Mouse (Mus musculus) layer of hippocampus, postnatal 25 days (tissue): Measurements from ENCODE around the gene Sncb. TPM values are rescaled to one million over a fixed set of nuclear protein-coding genes. Genes with fewer than 3 reads are reported as not detected.

Experiments used
- DNase-seq, 2 experiments: peaks; one replicate each; pipeline ENCODE4 v3.0.0; 2022; ENCODE audit warnings: mixed read lengths in 2 of 2, low spot score in 1 of 2; ENCODE audit errors: extremely low spot score in 1 of 2
- total RNA-seq, 2 experiments: library from RNA; stranded (reverse); gene quantifications; 2 replicates each; pipeline ENCODE4 v1.2.3; 2021

The Sncb gene
- total RNA-seq, 2 experiments from 2014 or later, result 652 to 677 TPM

DNA sequence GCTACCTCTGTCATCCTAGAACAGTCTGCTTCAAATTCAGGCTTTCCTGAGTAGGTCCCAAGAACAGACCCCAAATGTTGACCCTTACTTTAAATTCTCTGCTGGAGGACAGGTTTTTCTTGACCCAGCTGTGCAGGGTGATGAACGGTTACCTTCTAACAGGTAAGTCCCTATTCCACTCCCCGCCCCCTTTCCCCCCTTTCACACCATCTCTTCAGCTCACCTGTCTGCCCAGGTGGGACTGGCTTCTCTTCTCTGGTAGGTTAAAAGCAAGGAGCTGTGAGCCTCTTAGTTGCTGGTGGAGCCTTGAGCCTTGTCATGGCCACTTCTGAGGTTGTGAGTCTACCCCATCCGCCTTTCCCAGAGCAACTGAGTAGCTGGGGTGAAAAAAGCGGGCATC, 17.3 kb upstream of the Sncb start, which contains the start of gene Eif4e1b:
TSS of gene Eif4e1b (plus strand) at position 301 of the 400 bp plus-strand sequence.
- no peak for DNase-seq

DNA sequence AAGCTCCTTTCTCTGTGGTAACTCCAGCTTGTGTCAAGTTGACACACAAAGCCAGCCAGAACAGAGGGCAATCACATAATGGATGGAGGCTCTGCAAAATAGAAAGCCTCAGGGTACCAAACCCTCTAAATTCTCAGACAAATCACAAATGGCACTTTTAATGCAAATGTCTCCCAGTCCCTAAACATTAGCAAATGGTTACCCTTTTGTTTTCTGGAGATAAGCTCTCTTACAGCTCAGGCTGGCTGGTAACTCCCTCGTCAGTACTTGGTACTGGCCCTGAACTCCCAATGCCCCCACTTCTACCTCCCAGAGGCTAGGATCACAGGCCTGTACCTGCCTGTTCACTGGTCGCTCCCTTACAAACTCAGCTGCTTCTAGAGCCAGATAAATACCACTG, 16.8 kb upstream of the Sncb start:
- DNase-seq, result no peak

DNA sequence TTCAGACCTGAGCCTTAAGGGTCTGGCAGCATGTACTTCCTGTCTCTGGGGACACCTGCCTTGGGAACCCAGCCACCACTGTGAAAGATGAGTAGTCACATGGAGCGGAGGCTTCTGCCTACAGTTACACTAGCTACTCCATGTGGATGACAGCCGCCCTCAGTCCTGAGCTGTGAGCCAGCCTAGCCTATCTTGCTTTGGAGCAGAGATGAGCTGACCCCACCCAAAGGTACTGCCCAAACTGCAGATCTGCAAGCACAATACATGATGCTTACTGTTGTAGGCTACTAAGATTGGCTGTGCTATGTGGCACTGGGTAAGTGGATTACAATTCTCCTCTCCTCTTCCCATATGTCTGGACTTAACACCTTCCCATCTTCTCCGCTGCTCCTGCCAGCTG, 14.7 kb upstream of the Sncb start:
- DNase-seq, result no peak

DNA sequence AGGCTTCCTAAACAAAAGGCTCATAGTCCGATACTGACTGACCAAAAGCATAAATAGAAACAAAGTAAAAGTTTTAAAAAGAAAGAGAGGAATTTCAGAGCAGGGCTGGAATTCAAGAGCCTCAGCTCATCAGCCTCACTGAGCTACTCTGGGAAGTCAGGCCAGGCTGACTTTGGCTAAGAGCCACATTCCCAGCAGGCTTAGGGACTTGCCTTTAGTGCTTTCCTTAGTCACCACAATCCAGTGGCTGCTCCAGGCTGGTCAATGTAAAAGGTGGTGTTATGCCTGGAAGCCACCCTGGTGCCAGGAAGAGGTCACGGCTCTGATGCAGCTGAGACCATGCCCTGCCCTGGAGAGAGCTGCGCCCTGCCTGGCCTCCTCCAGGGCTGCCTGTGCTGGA, 14.2 kb upstream of the Sncb start:
- peak in 1 of 2 experiments; percentile 52 for DNase-seq

DNA sequence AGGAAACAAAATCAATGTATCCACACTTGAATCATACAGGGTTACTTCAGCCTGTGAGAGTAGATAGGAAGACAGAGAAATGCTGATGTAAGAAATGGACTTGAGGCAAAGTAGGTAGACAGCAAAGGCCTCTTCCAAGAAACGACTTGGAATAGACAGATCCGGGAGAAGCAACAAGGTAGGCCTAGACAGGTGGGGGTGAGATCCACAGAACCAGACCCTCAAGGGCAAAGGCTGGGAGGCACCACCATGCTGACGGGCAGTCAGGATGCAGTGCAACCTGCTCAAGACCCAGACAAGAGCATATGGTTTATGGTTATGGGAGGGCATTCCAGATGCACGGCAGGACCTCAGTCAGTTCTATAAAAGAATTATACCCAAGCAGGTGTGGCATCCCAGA, 617 bp upstream of the Sncb start:
- no peak for DNase-seq

DNA sequence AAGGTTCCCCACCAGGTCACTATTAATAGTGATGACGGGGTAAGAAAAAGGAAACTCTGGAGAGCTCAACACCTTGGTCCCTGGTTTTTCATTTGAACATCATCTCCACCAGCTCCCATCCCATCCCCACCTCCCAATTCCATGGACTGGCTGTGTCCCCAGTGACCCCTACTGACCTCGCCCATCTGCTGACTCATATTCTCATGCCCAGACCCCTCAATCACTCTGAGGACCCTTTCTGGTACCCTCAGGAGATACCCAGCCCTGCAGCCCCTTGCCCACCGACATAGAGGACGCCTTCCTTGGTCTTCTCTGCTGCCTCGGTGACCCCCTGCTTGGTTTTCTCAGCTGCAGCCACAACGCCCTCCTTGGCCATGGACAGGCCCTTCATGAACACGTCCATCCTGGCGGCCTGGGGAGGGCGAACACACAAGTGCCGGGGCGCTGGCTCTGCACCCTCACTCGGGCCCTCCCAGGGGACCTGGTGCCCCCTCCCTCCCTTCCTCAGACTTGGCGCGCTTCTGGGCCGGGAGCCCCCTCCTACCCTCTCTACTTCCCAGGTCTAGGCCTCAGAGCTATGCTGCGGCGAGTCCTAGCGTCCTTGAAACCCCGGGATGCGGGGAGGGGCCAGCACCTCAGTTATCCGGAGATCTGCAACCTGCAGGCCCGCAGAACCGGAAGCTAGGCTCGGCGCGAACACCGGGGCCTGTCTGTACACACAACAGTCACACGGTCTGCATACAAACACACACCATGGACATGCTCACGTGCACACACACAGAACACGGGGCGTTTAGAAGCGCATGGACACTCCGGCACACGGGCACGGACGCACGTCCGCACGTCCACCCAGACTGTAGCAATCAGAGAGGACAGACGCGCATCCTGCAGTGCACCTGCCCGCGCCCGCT, 859 bp downstream of the Sncb start:
- no peak for DNase-seq

DNA sequence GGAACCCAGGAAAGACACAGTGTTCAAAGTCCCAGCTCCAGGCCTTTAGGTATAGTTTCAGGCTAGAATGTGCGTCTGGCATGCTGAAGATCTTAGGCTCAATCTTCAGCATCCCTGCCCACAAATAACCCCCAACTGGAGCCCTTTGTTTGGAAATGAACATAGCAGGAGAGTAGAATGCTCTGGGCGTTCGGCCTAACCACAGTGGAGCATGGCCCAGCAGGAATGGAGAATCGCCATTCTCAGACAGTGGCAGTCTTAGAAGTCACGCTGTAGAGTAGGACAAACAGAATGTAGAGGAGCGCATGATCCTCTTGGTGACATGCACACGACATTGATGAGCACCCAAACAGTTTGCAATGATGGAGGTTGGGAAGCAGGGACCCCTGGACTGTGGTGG, 5.5 kb downstream of the Sncb start:
- no peak for DNase-seq

DNA sequence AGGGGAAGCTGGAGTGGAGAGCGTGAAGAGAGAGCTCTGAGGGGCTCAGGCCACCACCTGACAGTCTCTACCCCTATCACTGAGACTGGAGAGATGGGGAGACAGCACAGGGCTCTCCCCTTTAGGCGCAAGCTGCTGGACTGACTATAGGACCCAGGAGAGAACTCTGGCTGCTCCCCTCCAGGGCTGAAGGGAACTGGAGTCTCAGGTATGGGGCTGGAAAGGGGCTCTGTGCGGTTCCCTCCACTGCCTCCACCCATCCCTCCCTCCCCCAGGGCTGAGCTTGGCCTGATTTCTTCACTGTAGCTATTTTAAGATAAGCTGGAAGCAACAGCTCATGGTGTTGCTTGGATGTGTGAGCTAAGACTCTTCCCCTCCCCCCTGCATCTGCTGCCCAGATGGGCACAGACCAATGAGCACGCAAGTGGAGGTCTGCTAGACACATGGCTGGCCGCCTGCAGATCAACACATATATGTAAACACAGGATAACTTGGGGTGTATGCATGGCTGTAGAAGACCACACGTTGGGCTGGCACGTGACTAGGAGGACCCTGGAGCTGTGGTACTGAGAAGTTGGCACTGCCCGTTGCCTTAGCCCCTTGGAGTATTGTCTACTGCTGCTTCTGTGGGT, 6.1 kb downstream of the Sncb start:
- peak; percentile 65 to 70 for DNase-seq

DNA sequence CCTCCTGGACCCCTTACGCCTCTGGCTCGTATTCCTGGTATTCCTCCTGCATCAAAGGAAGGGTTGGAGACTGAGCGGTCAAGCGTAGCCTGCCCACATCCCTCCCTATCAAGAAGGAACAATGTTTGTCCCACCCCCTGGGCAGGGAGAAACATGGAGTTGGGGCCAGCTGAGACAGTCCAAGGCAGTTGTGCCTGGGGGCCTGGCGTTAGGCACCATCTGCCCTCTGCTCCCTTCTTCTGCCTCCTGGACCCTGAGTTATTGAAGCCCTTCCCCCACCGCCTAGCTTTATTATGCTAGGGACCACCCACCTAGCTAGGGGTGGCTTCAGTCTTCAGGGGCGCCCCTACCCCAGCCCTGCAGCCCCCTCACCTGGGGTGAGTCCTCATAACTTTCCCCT, 6.9 kb downstream of the Sncb start:
- peak in 1 of 2 experiments; percentile 9 for DNase-seq

DNA sequence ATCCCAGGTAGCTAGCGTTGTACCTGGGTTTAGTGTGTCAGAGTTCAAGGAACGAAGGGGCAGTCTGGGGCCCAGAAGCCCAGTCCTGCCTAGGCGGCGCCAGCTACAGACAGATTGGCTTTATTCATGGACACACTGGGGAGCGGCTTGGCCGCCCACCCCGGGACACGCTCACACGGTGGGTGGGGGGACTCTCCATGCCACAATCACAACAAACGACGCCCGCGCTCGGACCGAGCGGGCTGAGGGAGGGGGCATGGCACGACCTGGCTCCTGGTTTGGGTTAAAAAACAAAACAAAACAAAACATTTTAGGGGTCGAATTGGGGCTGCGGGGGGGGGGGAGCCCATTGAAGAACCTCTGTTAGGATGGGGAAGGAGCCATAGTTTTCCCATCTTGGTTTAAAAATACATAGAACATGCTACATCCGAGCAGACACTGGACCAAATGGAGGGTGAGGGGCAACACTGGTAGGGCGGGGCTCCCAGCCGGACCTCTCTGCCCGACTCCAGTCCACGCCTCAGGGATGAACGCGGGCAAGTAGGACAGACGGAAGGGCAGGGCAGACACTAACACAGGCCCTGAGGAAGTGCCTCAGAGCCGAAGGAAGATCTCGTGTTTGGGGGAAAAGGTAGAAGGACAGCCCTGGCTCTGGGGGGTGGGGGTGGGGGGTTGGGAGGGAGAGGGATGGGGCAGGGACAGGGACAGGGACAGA, 7.5 kb downstream of the Sncb start:
- peak in 1 of 2 experiments; percentile 12 for DNase-seq

DNA sequence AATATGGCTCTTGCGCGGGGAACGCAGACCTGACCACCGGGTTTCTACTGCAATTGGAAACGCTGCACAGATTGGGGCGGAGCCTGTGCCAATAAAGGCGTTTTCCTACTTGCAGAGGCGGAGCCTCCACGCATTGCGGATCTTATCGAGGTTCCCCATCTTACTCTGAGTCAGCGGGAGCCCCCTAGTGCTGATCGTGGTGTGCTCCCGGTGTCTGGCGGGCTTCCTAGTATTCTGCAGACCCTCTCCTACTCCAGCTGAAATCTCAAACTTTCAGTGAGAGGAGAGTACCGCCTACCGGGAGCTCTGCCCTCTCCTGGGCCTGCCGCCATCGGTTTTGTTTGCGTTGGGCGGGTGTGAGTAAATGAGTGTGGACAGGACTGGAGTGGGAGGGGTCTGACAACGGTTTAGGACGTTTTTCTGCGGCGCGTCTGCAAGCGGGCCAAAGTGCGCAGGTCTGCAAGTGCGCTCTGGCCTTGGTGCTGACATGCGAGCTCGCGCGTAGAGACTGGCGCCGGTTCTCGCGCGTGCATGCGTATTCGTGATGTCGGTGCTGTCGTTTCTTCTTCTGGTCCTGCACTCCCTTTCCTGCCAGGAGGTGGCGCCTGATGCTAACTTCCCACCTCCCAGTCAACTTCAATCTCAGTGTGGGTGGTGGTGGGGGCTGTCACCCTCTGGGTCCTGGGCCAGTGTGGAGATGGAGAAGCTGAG, 8.2 kb downstream of the Sncb start:
- peak; percentile 82 to 88 for DNase-seq

DNA sequence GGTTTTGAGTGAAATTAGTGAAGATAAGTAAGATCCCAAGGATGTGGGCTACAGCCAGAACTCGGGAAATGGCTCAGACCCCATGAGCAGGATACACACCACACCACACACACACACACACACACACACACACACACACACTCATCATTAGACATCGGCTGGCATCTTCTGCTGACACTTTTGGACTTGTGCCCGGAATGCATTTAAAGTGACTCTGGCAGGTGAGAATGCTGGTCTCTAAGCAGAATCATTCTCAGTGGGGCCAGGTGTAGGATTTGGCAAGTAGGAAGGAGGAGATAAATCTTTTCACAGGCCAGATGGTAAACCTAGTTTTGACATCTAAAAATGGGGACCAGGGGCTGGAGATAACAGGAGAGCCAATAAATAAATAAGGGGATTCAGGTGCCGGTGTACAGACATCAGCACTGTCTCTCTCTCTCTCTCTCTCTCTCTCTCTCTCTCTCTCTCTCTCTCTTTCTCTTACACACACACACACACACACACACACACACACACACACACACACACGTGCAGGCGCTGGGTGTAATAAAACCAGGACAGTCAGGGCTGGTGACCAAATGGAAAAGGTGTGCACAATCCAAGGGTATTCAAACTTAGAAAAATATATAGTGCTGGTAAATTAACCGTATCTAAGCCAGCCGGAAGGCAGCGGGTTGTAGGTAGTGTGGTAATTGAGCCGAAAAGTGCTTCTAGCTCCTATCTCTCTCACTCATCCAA, 9.1 kb downstream of the Sncb start:
- DNase-seq, result peak in 1 of 2 experiments; percentile 17

DNA sequence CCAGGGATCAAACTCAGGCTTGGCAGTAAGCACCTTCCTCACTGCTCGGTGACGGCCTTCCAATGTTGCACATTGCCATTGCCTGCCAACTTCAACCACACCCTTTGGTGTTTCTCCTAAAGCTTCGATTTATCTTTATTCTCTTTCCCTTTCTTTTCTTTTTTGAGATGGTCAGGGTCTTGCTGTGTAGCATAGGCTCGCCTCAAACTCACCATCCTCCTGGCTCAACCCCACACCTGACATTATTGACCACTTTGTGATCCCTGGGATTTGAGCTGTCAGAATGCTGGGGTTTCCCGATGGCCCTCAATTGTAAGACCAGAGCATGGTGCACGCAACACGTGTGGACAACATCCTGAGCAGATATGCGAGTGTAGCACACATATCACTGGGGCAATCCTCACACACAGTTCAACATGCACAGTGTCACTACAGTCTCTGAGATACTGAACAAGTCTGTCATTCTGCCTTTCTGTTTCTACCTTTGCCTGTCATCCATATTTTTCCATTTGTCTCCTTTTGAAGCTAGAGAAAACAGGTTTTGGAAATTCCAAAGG, 10.2 kb downstream of the Sncb start:
- peak in 1 of 2 experiments; percentile 15 for DNase-seq

DNA sequence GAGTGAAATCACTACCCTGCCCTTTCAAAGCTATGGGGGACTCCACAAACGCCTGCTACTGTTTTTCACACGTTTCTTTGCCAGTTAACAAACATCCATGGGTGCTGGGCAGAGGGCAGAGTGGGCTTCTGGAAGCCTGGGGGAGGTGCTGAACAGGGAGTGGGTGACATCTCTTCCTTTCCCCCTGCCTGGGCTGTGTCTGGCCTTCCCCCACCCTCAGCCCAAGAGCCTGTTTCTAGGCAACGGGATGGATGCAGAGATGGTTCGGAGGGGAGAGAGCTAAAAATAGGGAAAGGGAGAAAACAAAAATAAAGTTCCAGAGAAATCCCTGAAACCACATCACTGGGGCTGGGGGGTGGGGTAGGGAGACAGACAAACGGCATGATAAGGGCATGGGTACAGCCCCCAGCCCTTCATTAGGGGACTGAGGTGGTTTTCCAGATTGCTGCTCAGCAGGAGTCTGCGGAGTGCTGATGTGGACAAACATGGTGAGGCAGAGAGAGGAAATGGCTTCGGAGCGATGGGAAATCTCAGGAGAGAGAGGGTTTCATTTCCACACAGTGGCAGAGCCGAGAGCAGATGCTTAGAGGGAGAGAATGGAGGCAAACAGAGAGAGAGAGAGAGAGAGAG, 11.1 kb downstream of the Sncb start:
- peak in 1 of 2 experiments; percentile 31 for DNase-seq

DNA sequence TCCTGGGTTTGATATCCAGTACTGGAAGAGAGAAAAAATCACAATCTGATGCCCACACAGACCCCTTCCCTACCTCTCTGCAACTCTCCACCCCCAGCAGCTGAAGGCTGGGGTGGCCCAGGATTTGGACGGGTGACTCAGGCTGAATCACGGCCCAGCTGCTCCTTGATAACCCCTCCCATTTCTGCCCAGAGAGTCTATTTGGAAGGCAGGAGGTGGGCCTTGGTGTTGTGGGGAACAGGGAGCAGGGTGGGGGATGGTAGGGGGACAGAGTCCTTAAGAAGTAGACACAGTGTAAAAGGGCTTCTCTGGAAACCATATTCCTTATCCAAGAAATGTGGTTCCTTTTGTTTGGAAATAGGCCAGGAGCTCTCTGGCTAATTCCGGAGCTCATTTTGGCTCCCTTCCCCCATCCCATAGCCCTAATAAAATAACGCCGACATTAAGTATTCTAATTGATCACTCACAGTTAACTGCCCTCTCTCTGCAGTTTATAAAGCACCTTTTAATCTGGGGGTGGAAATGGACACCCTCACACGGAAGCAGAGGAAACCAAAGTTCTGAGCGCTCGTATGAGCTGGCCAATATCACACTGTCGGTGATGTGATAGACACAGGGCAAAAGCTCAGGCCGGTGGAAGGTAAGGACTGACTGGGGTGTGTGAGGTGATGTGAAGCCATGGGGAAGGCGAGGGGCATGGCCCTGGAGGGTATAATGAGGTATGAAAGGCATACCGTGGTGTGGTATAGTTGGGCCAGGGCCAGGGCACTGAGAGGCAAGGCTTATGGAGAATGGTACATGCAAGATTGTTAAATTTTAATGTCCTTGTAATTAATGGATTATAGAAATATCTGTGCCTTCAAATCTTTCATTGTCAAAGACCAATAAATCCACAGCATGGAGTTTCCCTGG, 12.0 kb downstream of the Sncb start:
- DNase-seq, result peak in 1 of 2 experiments; percentile 9

DNA sequence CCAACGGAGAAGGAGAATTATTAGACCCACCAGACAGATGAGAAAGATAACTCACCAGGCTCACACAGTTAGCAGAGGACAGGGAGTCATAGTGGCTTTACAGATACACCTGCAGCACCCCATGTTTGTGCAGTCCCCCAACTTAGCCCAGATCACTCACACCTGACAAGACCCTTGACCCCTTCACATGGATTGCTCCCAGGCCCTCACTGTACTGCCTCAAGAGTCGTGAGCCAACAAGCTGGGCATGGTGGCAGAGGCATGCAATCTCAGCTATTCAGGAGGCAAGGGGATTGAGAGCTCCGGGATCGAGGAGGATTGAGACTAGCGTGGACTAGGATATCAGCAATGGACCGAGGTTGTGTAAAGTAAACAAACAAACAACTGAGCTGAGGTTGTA, 12.7 kb downstream of the Sncb start:
- DNase-seq, result no peak

DNA sequence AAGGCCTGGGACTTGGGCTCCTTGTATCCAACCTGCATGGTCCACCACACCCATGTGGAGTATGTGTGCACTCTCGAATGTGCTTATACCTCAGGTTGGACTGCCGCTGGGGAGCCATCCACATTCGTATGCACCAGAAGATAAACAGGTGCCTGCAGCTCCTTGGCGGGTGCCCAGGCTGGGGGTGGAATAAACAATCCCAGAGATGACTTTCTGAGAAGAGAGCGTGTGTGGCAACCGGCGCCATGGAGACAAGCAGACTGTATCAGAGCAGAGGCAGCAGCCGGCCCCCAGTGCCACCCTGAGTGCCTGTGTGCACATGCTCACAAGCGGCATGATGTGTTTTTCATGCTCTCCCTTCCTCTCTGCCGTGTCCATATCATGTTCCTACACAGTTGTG, 13.7 kb downstream of the Sncb start:
- DNase-seq, result peak; percentile 69 to 81

DNA sequence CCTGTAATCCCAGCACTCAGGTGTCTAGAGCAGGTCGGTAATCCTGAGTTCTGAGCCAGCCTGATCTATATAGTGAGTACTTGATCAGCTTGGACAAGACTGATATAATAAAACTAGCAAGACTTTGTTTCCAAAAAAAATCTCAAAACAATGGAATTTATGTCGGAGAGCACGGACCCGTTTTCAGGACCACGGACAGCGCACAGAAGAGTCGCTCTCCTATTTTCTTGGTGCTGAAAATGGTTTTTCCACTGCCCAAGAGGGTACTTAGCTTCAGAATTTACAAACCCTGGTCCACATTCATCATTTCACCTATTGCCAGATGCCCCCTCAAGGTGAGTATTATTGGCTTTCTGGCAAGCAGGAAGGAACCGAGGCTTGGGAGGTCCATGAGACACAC, 15.7 kb downstream of the Sncb start:
- DNase-seq, result no peak
